Mouse (Mus musculus) left cerebral cortex, adult 9 months (tissue): Measurements from ENCODE around the gene Olfr894.
"Not testable (repeated sequence)": the region's sequence is repeated elsewhere in the genome, so short reads cannot be mapped to it uniquely, and the experiment has no call there.

Experiments
- DNase-seq, 2 experiments: peaks; one replicate each; pipeline ENCODE4 v3.0.0; 2022; ENCODE audit warnings: low spot score in 2 of 2

Gene Olfr894

GRCm38 (mm10) chr9:38217755-38218154, at the start of gene Olfr894:
TSS of gene Olfr894 (plus strand) at chr9:38218055.
- DNase-seq = no peak

GRCm38 (mm10) chr9:38168341-38168740, 49.5 kb upstream of the Olfr894 start:
- not testable (repeated sequence) for DNase-seq

GRCm38 (mm10) chr9:38180721-38181120, 37.1 kb upstream of the Olfr894 start, which contains the start of gene Olfr891:
TSS of gene Olfr891 (minus strand) at chr9:38180821.
- DNase-seq = no peak

- no peak for DNase-seq
These were observed 9.8 kb upstream of the Olfr894 start, which contains the start of gene Olfr893 for GRCm38 (mm10) chr9:38208065-38208464. TSS of gene Olfr893 (plus strand) at chr9:38208365.

GRCm38 (mm10) chr9:38252474-38252873, 34.6 kb downstream of the Olfr894 start, which contains the start of gene Olfr143:
TSS of gene Olfr143 (plus strand) at chr9:38252774.
- DNase-seq = no peak

- DNase-seq = no peak
These were observed 49.7 kb downstream of the Olfr894 start, which contains the start of gene Olfr895 for GRCm38 (mm10) chr9:38267551-38267950. TSS of gene Olfr895 (plus strand) at chr9:38267851.
